Mouse (Mus musculus): ENCODE data around the gene Rab44.

DNA sequence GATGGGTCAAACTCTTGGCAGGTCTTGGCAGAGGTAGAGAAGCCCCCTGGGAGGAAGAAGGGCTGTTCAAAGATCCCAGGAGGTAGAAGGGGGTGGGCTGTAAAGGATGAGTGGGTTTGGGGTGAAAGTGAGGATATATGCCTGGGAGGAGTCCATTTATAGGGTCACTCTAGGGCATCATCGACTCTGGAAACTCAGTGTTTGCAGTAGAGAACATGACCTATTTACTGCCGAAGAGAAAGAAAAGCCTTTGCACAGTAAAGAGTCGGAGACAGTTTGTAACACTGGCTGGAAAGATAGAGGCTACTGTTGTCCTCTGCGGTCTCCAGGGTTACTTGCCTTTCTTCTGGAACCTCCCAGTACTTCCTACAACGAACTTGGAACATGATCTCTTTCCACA, 40.6 kb upstream of the Rab44 start:
- no peak for TF ChIP-seq POLR2A (IDR thresholded peaks at IDR 0.05; ENCODE audit: borderline replicate concordance, insufficient read depth, low read length)
- TF ChIP-seq CTCF (IDR thresholded peaks at IDR 0.05; ENCODE audit: borderline replicate concordance, insufficient read depth, low read depth, low read length) = no peak

Measured in cerebellum, adult 2 months (tissue).